Mouse (Mus musculus): ENCODE data around the gene Ptprm.

- TF ChIP-seq CTCF (IDR thresholded peaks at IDR 0.05; ENCODE audit: borderline replicate concordance, extremely low read depth, insufficient read depth, insufficient read length) (no peak), POLR2A (IDR thresholded peaks at IDR 0.05; ENCODE audit: borderline replicate concordance, extremely low read depth, insufficient read depth, insufficient read length, poor library complexity, severe bottlenecking) (no peak)
These were observed 85.7 kb downstream of the Ptprm start for GRCm38 (mm10) chr17:67268475-67269080.

Measured in brain, embryonic 14.5 days (tissue).